Mouse (Mus musculus): Measurements from ENCODE around the gene H13. TPM values are rescaled to one million over a fixed set of nuclear protein-coding genes. Genes with fewer than 3 reads are reported as not detected.
A peak's percentile ranks its signal among the peaks of the same experiment; 100 is the strongest.

The H13 gene
- total and polyA plus RNA-seq, 3 experiments: 164 to 395 (median 202) TPM

GRCm38 (mm10) chr2:152734501-152734900 lies 65.2 kb downstream of the H13 start:
- no peak for DNase-seq

GRCm38 (mm10) chr2:152734984-152735383 lies 65.7 kb downstream of the H13 start:
- DNase-seq: peak; percentile 98

DNA sequence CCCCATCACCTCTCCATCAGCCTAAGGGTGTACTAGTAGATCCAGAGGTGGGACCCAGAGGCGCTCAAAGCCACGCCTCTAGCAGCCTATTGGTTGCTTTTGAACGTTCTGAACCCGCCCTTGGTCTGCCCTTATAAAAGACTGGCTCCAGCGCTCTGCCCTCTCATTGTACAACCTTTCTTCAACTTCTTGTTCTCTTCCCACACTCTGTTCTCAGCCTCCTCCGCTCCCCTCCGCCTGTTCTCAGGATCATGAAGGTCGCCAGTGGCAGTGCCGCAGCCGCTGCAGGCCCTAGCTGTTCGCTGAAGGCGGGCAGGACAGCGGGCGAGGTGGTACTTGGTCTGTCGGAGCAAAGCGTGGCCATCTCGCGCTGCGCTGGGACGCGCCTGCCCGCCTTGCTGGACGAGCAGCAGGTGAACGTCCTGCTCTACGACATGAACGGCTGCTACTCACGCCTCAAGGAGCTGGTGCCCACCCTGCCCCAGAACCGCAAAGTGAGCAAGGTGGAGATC lies 66.9 kb downstream of the H13 start, which contains the start of gene Id1:
TSS of gene Id1 (plus strand) at position 162 of the 512 bp plus-strand sequence.
- peak; percentile 93 for DNase-seq

GRCm38 (mm10) chr2:152736748-152737147 lies 67.5 kb downstream of the H13 start:
- DNase-seq: peak; percentile 52

DNA sequence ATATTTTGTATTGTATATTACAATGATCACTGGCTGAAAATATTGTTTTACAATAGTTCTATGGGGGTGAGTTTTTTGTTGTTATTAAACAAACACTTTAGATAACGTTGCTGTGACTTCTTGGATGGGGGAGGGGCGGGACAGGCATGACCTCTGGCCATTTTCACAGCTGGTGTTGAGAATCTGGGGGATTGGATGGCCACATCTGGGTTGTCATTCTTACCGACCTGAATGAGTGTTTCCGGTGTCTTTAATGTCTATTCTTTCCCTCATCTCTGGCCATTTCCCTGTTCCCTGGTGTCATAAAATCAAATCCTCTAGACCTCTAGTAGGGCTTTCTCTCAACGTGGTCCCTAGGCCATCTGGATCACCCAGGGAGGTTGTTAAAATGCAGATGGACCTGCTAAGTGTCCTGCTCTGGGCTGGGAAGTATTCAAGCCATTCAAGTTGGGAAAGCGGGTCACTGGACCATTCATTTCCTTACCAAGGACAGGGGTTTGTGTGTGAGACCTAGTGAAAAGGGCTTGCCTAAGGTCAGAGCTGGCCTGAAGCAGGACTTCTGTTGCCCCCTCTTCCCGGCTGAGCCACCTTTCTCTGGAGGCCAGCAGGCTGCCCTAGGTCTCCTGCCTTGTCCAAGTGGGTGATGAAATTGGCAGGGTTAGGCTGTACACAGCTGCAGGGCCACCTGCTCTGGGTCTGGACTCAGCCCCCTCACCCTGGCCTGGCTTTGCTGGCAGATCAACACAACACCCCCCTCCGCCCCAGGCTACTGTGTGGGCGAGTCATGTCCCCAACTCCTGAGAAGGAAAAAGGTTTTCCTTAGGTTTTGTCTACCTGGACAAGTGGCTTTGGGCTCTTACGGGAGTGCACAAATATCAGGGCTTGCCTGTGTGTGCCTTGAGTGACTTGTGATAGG lies 68.3 kb downstream of the H13 start:
- DNase-seq: peak; percentile 66

- peak; percentile 40 for DNase-seq
Observed at GRCm38 (mm10) chr2:152738341-152738740, 69.1 kb downstream of the H13 start.

- peak; percentile 85 for DNase-seq
Observed at GRCm38 (mm10) chr2:152739031-152739841, 70.0 kb downstream of the H13 start.

DNA sequence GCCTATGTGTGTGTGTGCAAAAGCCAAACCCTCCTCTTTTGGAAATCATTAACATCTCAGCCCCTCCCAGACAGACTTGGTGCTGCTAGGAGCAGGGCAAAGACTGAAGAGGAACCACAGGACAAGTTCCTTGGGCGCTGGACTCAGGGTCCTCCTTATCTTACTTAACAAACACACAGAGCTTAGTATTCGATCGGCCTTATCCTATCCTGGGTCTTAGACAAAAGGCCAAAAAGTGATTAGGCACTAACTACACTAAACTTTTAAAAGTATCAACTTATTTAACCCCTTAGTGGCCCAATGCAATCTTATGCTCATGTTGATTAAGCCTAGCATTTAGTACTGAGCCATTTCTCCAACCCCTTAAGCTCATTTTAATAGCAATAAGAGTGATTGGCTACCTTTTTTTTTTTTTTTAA lies 70.6 kb downstream of the H13 start:
- no peak for DNase-seq

- DNase-seq: no peak
Observed at GRCm38 (mm10) chr2:152740490-152740889, 71.2 kb downstream of the H13 start.

GRCm38 (mm10) chr2:152741153-152742041 lies 72.1 kb downstream of the H13 start:
- DNase-seq: peak; percentile 90

DNA sequence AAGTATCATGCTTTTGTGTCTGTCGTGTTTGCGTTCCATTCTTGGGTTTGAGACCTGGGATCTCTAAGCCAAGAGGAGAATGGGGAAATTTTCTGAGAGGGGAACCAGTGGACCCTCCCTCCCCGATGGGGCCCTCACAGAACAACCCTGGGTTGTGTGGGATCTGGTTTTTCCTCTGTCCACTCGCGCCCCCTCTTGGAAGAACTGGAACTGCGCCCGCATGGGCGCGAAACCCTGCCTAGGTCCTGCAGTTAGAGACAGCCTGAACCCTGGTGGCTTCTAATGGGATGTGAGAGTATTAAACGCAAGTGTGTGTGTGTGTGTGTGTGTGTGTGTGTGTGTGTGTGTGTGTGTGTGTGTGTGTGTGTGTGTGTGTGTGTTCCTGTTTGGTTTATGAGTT lies 73.2 kb downstream of the H13 start:
- DNase-seq: peak; percentile 81

- no peak for DNase-seq
Observed at GRCm38 (mm10) chr2:152753944-152754711, 84.9 kb downstream of the H13 start, which contains the start of gene Cox4i2. Cox4i2 (plus strand) TSS chr2:152754173.

GRCm38 (mm10) chr2:152756474-152757393 lies 87.5 kb downstream of the H13 start:
- no peak for DNase-seq

DNA sequence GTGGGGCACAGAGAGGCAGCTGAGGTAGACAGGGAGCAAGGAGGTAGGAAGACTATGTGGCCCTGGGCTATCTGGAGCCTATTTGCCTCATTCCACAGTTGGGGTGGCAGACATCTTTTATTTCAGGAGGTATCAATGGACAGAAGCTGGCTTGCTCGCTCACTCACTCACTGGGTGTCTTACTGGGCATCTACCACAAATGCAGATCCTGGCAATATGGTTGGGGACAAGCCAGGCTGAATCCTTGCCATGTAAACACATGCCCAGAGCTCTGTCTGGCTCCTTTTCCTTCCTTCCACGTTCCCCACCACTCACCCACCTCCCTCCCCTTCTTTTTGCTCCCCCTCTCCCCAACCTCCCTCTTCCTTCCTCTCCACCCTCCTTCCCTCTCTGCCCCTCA lies 88.2 kb downstream of the H13 start:
- no peak for DNase-seq

Other genes starting within 250 kb of the H13 start
- not detected for gene Defb23, start 204.8 kb upstream of the H13 start, total RNA-seq (2021)
- gene Defb23, start 204.8 kb upstream of the H13 start, polyA plus RNA-seq (2012; rRNA removed): not detected in 2 replicates
- gene Defb20, start 192.4 kb upstream of the H13 start, total RNA-seq (2021): not detected
- gene Defb20, start 192.4 kb upstream of the H13 start, polyA plus RNA-seq (2012; rRNA removed): not detected in 2 replicates
- gene Defb22, start 179.3 kb upstream of the H13 start, total RNA-seq (2021): not detected
- not detected in 2 replicates for gene Defb22, start 179.3 kb upstream of the H13 start, polyA plus RNA-seq (2012; rRNA removed)
- gene Defb26, start 157.8 kb upstream of the H13 start, total RNA-seq (2021): not detected
- not detected in 2 replicates for gene Defb26, start 157.8 kb upstream of the H13 start, polyA plus RNA-seq (2012; rRNA removed)
- gene Defb28, start 151.2 kb upstream of the H13 start, total RNA-seq (2021): not detected
- not detected in 2 replicates for gene Defb28, start 151.2 kb upstream of the H13 start, polyA plus RNA-seq (2012; rRNA removed)
- not detected for gene Defb29, start 129.4 kb upstream of the H13 start, total RNA-seq (2021)
- not detected in 2 replicates for gene Defb29, start 129.4 kb upstream of the H13 start, polyA plus RNA-seq (2012; rRNA removed)
- not detected for gene Gm17416, start 100.1 kb upstream of the H13 start, total RNA-seq (2021)
- not detected in 2 replicates for gene Gm17416, start 100.1 kb upstream of the H13 start, polyA plus RNA-seq (2012; rRNA removed)
- gene Defb21, start 96.7 kb upstream of the H13 start, total RNA-seq (2021): not detected
- not detected in 2 replicates for gene Defb21, start 96.7 kb upstream of the H13 start, polyA plus RNA-seq (2012; rRNA removed)
- gene Defb19, start 89.1 kb upstream of the H13 start, total RNA-seq (2021): under 1 TPM in 1 of 2 experiments, not detected in 1; 0.90 TPM
- not detected in 2 replicates for gene Defb19, start 89.1 kb upstream of the H13 start, polyA plus RNA-seq (2012; rRNA removed)
- gene Defb45, start 70.1 kb upstream of the H13 start, total RNA-seq (2021): not detected
- not detected in 2 replicates for gene Defb45, start 70.1 kb upstream of the H13 start, polyA plus RNA-seq (2012; rRNA removed)
- gene Defb36, start 65.1 kb upstream of the H13 start, total RNA-seq (2021): under 1 TPM in 1 of 2 experiments, not detected in 1; 0.73 TPM
- 0.86 and 0.95 TPM in 2 replicates for gene Defb36, start 65.1 kb upstream of the H13 start, polyA plus RNA-seq (2012; rRNA removed)
- gene Defb25, start 46.4 kb upstream of the H13 start, total RNA-seq (2021): not detected
- gene Defb25, start 46.4 kb upstream of the H13 start, polyA plus RNA-seq (2012; rRNA removed): 1.0 TPM in 1 of 2 replicates, not detected in the other
- gene Rem1, start 42.5 kb upstream of the H13 start, total RNA-seq (2021): 10 to 100 TPM; 11.3 to 18.1 TPM
- gene Rem1, start 42.5 kb upstream of the H13 start, polyA plus RNA-seq (2012; rRNA removed): 11.9 and 21.0 TPM in 2 replicates
- gene Mcts2, start 17.6 kb downstream of the H13 start, total RNA-seq (2021): 10 to 100 TPM; 26.7 to 32.9 TPM
- gene Mcts2, start 17.6 kb downstream of the H13 start, polyA plus RNA-seq (2012; rRNA removed): 1.9 and 2.3 TPM in 2 replicates
- 10 to 100 TPM; 41.5 to 67.3 TPM for gene Id1, start 66.8 kb downstream of the H13 start, total RNA-seq (2021)
- 186 and 275 TPM in 2 replicates for gene Id1, start 66.8 kb downstream of the H13 start, polyA plus RNA-seq (2012; rRNA removed)
- gene Cox4i2, start 84.7 kb downstream of the H13 start, total RNA-seq (2021): 1 to 10 TPM; 1.4 to 3.4 TPM
- gene Cox4i2, start 84.7 kb downstream of the H13 start, polyA plus RNA-seq (2012; rRNA removed): 3.9 and 4.4 TPM in 2 replicates
- 10 to 100 TPM; 54.3 to 79.7 TPM for gene Bcl2l1, start 162.3 kb downstream of the H13 start, total RNA-seq (2021)
- gene Bcl2l1, start 162.3 kb downstream of the H13 start, polyA plus RNA-seq (2012; rRNA removed): 42.4 and 43.8 TPM in 2 replicates
- 1 to 10 TPM; 2.0 to 4.2 TPM for gene Tpx2, start 178.5 kb downstream of the H13 start, total RNA-seq (2021)
- 0.18 and 0.40 TPM in 2 replicates for gene Tpx2, start 178.5 kb downstream of the H13 start, polyA plus RNA-seq (2012; rRNA removed)
- gene Mylk2, start 241.9 kb downstream of the H13 start, total RNA-seq (2021): not detected
- gene Mylk2, start 241.9 kb downstream of the H13 start, polyA plus RNA-seq (2012; rRNA removed): not detected in 2 replicates

Measured in adrenal gland, adult 2 months (tissue).